Mouse (Mus musculus) heart, postnatal 10 days (tissue): Measurements from ENCODE around the gene Adam12. TPM values are rescaled to one million over a fixed set of nuclear protein-coding genes. Genes with fewer than 3 reads are reported as not detected.
A peak's percentile ranks its signal among the peaks of the same experiment; 100 is the strongest.

ENCODE experiments used
- DNase-seq, 2 experiments: peaks; one replicate each; pipeline ENCODE4 v3.0.0; 2021
- intact Hi-C: fragments of 180-260 bp; cut with DNase I; formaldehyde crosslinking; loops from one replicate; pipeline ENCODE4 v1.15.1; 2025
- total RNA-seq, 2 experiments: library from RNA; stranded (reverse); gene quantifications; 2 replicates each; pipeline ENCODE4 v1.2.3; 2021

Gene Adam12
- total RNA-seq, 2 experiments from 2014 or later: 8.1 to 14.0 TPM

GRCm38 (mm10) chr7:134026200-134027019 lies 205.5 kb downstream of the Adam12 start:
- peak; percentile 75 to 77 for DNase-seq
- intact Hi-C loops: loop anchor here (5.0 kb wide), 1 partner anchor 196 kb away; no protein-coding TSS in a partner anchor

GRCm38 (mm10) chr7:134022157-134022885 lies 209.6 kb downstream of the Adam12 start:
- intact Hi-C loops: no loop called here
- no peak for DNase-seq

GRCm38 (mm10) chr7:134015226-134015625 lies 216.7 kb downstream of the Adam12 start:
- intact Hi-C loops: no loop called here
- no peak for DNase-seq

GRCm38 (mm10) chr7:134014733-134015132 lies 217.2 kb downstream of the Adam12 start:
- intact Hi-C loops: no loop called here
- no peak for DNase-seq

- DNase-seq: no peak
- intact Hi-C loops: no loop called here
These were observed 222.8 kb downstream of the Adam12 start for GRCm38 (mm10) chr7:134009157-134009556.

GRCm38 (mm10) chr7:134007942-134008361 lies 224.0 kb downstream of the Adam12 start:
- no peak for DNase-seq
- intact Hi-C loops: no loop called here

- DNase-seq: no peak
- intact Hi-C loops: no loop called here
These were observed 230.4 kb downstream of the Adam12 start for GRCm38 (mm10) chr7:134001581-134001980.

DNA sequence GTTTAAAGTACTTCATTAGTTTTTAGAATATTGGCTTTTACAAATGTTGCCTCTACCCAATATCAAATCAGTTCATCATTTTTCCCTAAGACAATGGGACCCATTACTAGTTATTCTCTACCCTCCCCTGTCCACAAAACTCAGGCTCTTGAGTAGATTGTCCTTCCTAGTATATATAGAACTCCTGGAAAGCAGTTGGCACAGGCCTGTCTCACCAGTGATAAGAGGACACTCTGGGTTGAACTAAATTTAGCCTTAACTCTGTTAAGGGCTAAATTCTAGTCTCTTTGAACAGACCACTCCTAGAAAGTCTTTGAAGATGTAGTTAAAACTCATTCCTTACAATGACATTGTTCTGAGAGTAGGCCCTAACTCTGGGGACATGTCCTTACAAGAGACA lies 241.0 kb downstream of the Adam12 start:
- intact Hi-C loops: no loop called here
- peak; percentile 16 to 27 for DNase-seq

- DNase-seq: no peak
- intact Hi-C loops: no loop called here
These were observed 243.6 kb downstream of the Adam12 start for GRCm38 (mm10) chr7:133988356-133988755.

- intact Hi-C loops: no loop called here
- no peak for DNase-seq
These were observed 245.7 kb downstream of the Adam12 start for GRCm38 (mm10) chr7:133986201-133986600.

- intact Hi-C loops: no loop called here
- DNase-seq: no peak
These were observed 246.3 kb downstream of the Adam12 start for GRCm38 (mm10) chr7:133985648-133986047.

GRCm38 (mm10) chr7:133976388-133977122 lies 255.4 kb downstream of the Adam12 start:
- DNase-seq: no peak
- intact Hi-C loops: no loop called here

DNA sequence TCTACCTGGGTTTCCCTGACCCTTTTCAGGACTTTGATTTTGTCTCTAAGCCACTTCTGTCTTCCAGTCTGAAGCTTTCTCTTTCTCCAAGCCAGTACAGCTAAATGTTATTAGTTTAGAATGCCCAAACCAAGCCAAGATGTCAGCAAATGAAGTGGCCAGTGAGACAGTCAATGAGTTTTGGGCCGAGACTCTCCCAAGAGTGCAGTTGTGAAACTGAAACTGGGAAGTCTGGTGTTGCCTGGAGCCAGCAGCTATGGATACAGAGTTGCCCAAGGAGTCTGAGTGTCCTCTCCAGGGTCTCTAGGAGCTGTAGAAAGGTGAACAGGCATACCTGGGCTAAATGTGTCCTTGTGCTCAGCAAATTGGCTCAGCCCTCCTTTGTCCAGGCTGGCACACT lies 260.9 kb downstream of the Adam12 start:
- peak; percentile 52 to 55 for DNase-seq
- intact Hi-C loops: no loop called here

- peak in 1 of 2 experiments; percentile 13 for DNase-seq
- intact Hi-C loops: no loop called here
These were observed 261.5 kb downstream of the Adam12 start for GRCm38 (mm10) chr7:133970407-133970806.

DNA sequence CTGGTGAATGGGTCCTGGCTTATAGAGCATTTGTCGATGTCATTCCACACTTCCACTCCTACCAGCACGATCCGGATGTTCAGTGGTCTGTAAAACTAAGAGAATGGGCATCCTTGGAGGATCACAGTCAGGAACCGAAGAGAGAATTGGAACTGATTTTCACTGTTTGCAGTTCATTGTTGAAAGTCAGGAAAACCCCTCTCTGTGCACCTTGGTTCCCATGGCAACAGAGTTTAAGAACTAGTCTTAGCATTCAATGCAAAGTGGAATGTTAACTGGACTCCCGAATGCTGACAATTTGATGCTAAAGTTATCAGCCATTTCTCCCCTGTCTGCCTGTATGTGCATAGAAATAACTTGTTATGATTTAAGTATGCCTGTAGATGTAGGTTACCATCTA lies 264.0 kb downstream of the Adam12 start:
- intact Hi-C loops: no loop called here
- no peak for DNase-seq

- intact Hi-C loops: no loop called here
- DNase-seq: no peak
These were observed 268.4 kb downstream of the Adam12 start for GRCm38 (mm10) chr7:133963501-133963900.

- intact Hi-C loops: loop anchor here (1.0 to 5.0 kb wide), 2 partner anchors 264 to 388 kb away; no protein-coding TSS in a partner anchor
- DNase-seq: peak; percentile 32 to 48
These were observed 272.7 kb downstream of the Adam12 start for GRCm38 (mm10) chr7:133959200-133959599.

GRCm38 (mm10) chr7:133957873-133958272 lies 274.1 kb downstream of the Adam12 start:
- intact Hi-C loops: loop anchor here (5.0 kb wide), 1 partner anchor 389 kb away; no protein-coding TSS in a partner anchor

GRCm38 (mm10) chr7:133954111-133955091 lies 277.5 kb downstream of the Adam12 start:
- intact Hi-C loops: loop anchor here (5.0 kb wide), 1 partner anchor 393 kb away; no protein-coding TSS in a partner anchor
- peak; percentile 10 to 11 for DNase-seq

More at GRCm38 (mm10) chr7:133957873-133958272, 274.1 kb downstream of the Adam12 start:
- peak; percentile 8 to 18 for DNase-seq
